Mouse (Mus musculus) lung, adult 2 months (tissue): ENCODE results near the gene Opn4.

Source experiments
- CTCF ChIP-seq: fragments of 200-500 bp; IDR thresholded peaks from 2 replicates; pipeline ENCODE4 v1.5.1; 2011; ENCODE audit warnings: mild to moderate bottlenecking, low read length, control low read depth; ENCODE audit not compliant: insufficient read depth
- POLR2A ChIP-seq: fragments of 200-500 bp; IDR thresholded peaks from 2 replicates; pipeline ENCODE4 v1.6.1; 2011; ENCODE audit warnings: low read depth, mild to moderate bottlenecking, control low read depth, low read length, borderline replicate concordance; ENCODE audit errors: extremely low read depth

GRCm38 (mm10) chr14:34553470-34553869 lies 46.5 kb downstream of the Opn4 start:
- TF ChIP-seq CTCF (no peak), POLR2A (no peak)
